Mouse (Mus musculus) naive thymus-derived CD4-positive, alpha-beta T cell, adult 2 months (primary cell): Measurements from ENCODE around the gene Cep57l1.

ENCODE experiments used
- DNase-seq: peaks from one replicate; pipeline ENCODE4 v3.0.0-alpha.2; 2011; ENCODE audit warnings: low read depth

Gene Cep57l1

DNA sequence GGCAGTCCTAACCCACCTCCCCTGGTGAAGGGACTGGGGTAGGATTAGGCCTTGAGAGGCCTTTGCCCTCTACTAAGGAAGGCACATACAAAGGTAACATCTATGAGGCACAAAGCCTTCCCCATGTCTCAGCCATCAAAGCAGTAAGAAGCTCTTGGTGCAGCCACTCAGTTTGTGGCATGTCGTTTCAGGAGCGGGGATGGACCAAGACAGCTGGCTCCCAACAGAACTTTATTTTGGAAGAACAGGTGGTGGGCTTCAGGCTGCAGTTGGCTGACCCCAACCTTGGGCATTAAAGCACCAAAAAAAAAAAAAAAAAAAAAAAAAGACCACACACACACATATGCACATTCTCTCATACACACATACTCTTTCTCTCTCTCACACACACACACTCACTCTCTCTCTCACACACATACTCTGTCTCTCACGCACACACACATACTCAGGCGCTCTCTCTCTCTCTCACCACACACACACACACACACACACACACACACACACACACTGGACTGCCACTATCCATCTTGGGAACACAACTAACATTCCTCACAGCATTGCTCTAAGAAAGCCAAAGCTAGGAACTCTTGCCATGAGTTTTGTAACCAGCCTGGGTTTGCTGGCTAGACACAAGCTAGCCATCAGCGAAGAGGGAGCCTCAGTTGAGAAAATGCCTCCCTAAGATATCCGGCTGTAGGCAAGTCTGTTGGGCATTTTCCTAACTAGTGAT is 133.7 kb downstream of the Cep57l1 start:
- DNase-seq = no peak

DNA sequence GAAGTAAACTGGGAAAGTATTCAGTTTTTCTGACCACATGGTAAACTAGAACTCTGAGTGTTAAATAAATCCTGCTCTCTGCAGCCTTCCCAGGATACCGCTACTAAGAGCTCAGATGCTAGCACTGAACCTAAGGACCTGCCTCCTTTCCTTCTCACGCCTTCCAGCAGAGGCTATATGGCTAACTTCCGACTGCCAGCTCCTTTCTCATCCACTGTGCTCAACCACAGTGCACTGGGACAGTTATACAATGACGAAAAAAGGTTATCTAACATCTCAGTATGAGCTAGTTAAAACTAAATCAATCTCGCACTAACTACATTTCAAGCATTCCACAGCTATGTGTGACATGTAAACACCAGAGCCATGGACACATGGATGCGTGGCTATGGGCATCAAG is 134.4 kb downstream of the Cep57l1 start:
- DNase-seq = no peak

DNA sequence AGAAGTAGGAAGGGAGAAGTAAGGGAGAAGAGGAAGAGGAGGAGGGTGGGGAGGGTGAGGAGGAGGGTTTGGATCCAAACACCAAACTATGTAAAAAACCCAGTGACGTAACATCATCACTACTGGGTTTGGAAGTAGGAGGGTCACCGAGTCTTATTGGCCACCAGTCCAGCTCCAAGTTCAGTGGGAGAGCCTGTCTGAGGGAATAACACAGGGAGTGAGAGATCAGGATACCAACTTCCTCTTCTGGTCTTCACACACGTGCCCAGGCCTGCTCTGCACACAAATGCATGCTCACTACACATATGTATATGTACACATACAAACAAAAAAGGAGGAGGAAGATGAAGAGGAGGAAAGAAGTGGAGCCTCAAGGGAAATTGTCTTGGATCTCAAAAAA is 135.3 kb downstream of the Cep57l1 start:
- no peak for DNase-seq

DNA sequence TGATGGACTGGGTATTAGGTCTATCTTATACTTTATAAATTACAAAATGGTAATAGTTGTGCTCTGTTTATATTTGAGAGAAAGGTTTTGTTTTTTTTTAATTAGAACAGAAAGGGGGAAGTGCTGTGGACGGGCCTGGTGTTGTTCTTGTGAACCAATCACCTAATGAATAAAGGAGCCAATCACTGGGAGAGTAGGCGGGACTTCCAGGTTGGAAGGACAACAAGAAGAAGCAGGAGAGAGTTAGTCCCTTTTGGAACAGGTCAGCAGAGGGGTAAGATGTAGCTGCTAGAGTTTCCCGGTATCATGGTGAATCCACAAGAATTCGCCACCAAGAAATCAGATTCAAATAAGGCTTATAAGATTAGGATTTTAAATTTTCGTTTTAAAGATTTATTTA is 139.5 kb downstream of the Cep57l1 start:
- no peak for DNase-seq
